Mouse (Mus musculus) embryonic fibroblast, embryonic 13.5 days (primary cell): Measurements from ENCODE around the gene Mob3b.

ENCODE experiments used
- CTCF ChIP-seq: IDR thresholded peaks from 2 replicates; pipeline ENCODE4 v1.5.1; 2011; ENCODE audit warnings: mild to moderate bottlenecking, control low read depth, low read length, moderate library complexity, borderline replicate concordance; ENCODE audit not compliant: insufficient read depth
- POLR2A ChIP-seq: IDR thresholded peaks from 2 replicates; pipeline ENCODE4 v1.6.1; 2011; ENCODE audit warnings: low read depth, mild to moderate bottlenecking, control low read depth, low read length, moderate library complexity

- TF ChIP-seq CTCF (no peak), POLR2A (no peak)
Measured at GRCm38 (mm10) chr4:34960781-34961560, 196.3 kb downstream of the Mob3b start.
